ENCODE assay signal across 9 mouse cellular contexts in genomic region chr13:92130994-92131383, GRCm38 (mm10). TPM values are rescaled to one million over a fixed set of nuclear protein-coding genes. Genes with fewer than 3 reads are reported as not detected.
DNase-seq lines count a peak whose midpoint lies in the region; ATAC-seq and TF ChIP-seq lines count a peak whose summit lies in the region.
"Had no signal": no experiment of that assay in that cellular context is flagged by ENCODE, and none has a peak within 500 bp of the region (broad histone marks: within the 10 kb centered on the region; RNA-seq: fewer than 3 reads in every experiment).

No protein-coding gene starts in this region.

- no peaks in the 10 kb centered on the region for H3K36me3 ChIP-seq in forebrain, postnatal 0 days (ENCODE audit: insufficient read depth)
- no peaks in the 10 kb centered on the region for H3K36me3 ChIP-seq in kidney, postnatal 0 days (ENCODE audit: insufficient read depth, low read length)
- no peaks in the 10 kb centered on the region for H3K36me3 ChIP-seq in midbrain, embryonic 11.5 days (ENCODE audit: control insufficient read depth, insufficient read depth, low read length)
- no peaks in the 10 kb centered on the region for H3K36me3 ChIP-seq in stomach, embryonic 16.5 days (ENCODE audit: control insufficient read depth, insufficient read depth, low read length)

- ATAC-seq in forebrain, postnatal 0 days = no peak; the same call in 1 of the 2 replicates
- ATAC-seq in kidney, postnatal 0 days (replicated peaks; ENCODE audit: low FRiP score, low read depth) = peak; percentile 29; the same call in 1 of the 2 replicates
- peak; percentile 48 for ATAC-seq in midbrain, embryonic 11.5 days (ENCODE audit: low FRiP score)
- ATAC-seq in stomach, embryonic 16.5 days (ENCODE audit: insufficient read depth, low FRiP score) = 0 out of 2 replicates have a peak, but pooled peaks have one; percentile 48
- ATAC-seq in megakaryocyte-erythroid progenitor cell, adult 5-6 weeks (replicated peaks; ENCODE audit: low FRiP score, low TSS enrichment, poor library complexity, severe bottlenecking) = no peak

- H3K27ac ChIP-seq in forebrain, postnatal 0 days (ENCODE audit: low read depth, low read length) = peak overlapping the region; percentile 54; the same call in 1 of the 2 replicates
- H3K27ac ChIP-seq in kidney, postnatal 0 days = no peak overlapping the region
- H3K27ac ChIP-seq in midbrain, embryonic 11.5 days (ENCODE audit: low read depth, low read length) = no peak overlapping the region
- H3K27ac ChIP-seq in stomach, embryonic 16.5 days (ENCODE audit: low read length) = no peak overlapping the region

- no peak for TF ChIP-seq CTCF in forebrain, postnatal 0 days (IDR thresholded peaks at IDR 0.05; ENCODE audit: low read depth)
- TF ChIP-seq CTCF in kidney, postnatal 0 days (IDR thresholded peaks at IDR 0.05; ENCODE audit: low read depth) = no peak

- peak overlapping the region; percentile 66 for H3K4me3 ChIP-seq in forebrain, postnatal 0 days (ENCODE audit: low read depth, low read length)
- peak overlapping the region; percentile 45 for H3K4me3 ChIP-seq in kidney, postnatal 0 days (replicated peaks; ENCODE audit: low read depth, low read length)
- H3K4me3 ChIP-seq in midbrain, embryonic 11.5 days (ENCODE audit: low read depth, low read length) = peak overlapping the region; percentile 48
- H3K4me3 ChIP-seq in stomach, embryonic 16.5 days (replicated peaks; ENCODE audit: low read length) = peak overlapping the region; percentile 57

- H3K4me1 ChIP-seq in forebrain, postnatal 0 days (ENCODE audit: insufficient read depth) = 0 out of 2 replicates have a peak, but pooled peaks cover 5% of the 10 kb centered on the region
- H3K4me1 ChIP-seq in kidney, postnatal 0 days (replicated peaks; ENCODE audit: insufficient read depth, low read length) = no peaks in the 10 kb centered on the region
- H3K4me1 ChIP-seq in midbrain, embryonic 11.5 days (ENCODE audit: control insufficient read depth, insufficient read depth, low read length) = peaks cover 10% of the 10 kb centered on the region
- no peaks in the 10 kb centered on the region for H3K4me1 ChIP-seq in stomach, embryonic 16.5 days (ENCODE audit: control insufficient read depth, insufficient read depth, low read length)

- H3K9ac ChIP-seq in forebrain, postnatal 0 days = peak overlapping the region; percentile 72
- peak overlapping the region; percentile 6 for H3K9ac ChIP-seq in kidney, postnatal 0 days (ENCODE audit: low read depth, low read length)
- no peak overlapping the region for H3K9ac ChIP-seq in midbrain, embryonic 11.5 days (ENCODE audit: low read length)
- H3K9ac ChIP-seq in stomach, embryonic 16.5 days (ENCODE audit: low read length) = peak overlapping the region; percentile 60; the same call in 1 of the 2 replicates

- DNase-seq in kidney, adult 18-20 months = peak; percentile 29
- DNase-seq in kidney, adult 9 months = no peak
- DNase-seq in adrenal gland, postnatal 14 days = peak; percentile 11
- DNase-seq in forebrain, postnatal 0 days = peak; percentile 33
- no peak for DNase-seq in kidney, postnatal 0 days (ENCODE audit: low spot score)
- peak; percentile 87 for DNase-seq in midbrain, embryonic 11.5 days (ENCODE audit: low spot score, missing footprints)

- 11% methylated on average over 22 of the region's 22 CpGs for WGBS in forebrain, postnatal 0 days
- WGBS in kidney, postnatal 0 days = 7% methylated on average over 22 of the region's 22 CpGs
- WGBS in midbrain, embryonic 11.5 days = 12% methylated on average over 22 of the region's 22 CpGs
- WGBS in stomach, embryonic 16.5 days = 9% methylated on average over 22 of the region's 22 CpGs

- H3K27me3 ChIP-seq in forebrain, postnatal 0 days (ENCODE audit: insufficient read depth, low read length) = no peaks in the 10 kb centered on the region
- H3K27me3 ChIP-seq in kidney, postnatal 0 days (ENCODE audit: insufficient read depth, low read length) = peaks cover 11% of the 10 kb centered on the region; the same call in 1 of the 2 replicates
- H3K27me3 ChIP-seq in midbrain, embryonic 11.5 days (ENCODE audit: control insufficient read depth, insufficient read depth, low read length) = peaks cover 17% of the 10 kb centered on the region
- H3K27me3 ChIP-seq in stomach, embryonic 16.5 days (ENCODE audit: control insufficient read depth, insufficient read depth, low read length) = peaks cover 9% of the 10 kb centered on the region; the same call in 1 of the 2 replicates

- peak overlapping the region; percentile 93 for H3K4me2 ChIP-seq in forebrain, postnatal 0 days (ENCODE audit: low read depth)
- peak overlapping the region; percentile 86 for H3K4me2 ChIP-seq in kidney, postnatal 0 days (ENCODE audit: low read length)
- peak overlapping the region; percentile 94 for H3K4me2 ChIP-seq in midbrain, embryonic 11.5 days
- peak overlapping the region; percentile 99 for H3K4me2 ChIP-seq in stomach, embryonic 16.5 days (ENCODE audit: low read depth, low read length)

- H3K9me3 ChIP-seq in forebrain, postnatal 0 days (ENCODE audit: low read length) = no peaks in the 10 kb centered on the region
- no peaks in the 10 kb centered on the region for H3K9me3 ChIP-seq in kidney, postnatal 0 days (replicated peaks; ENCODE audit: low read length)
- H3K9me3 ChIP-seq in midbrain, embryonic 11.5 days (ENCODE audit: control insufficient read depth, low read length) = no peaks in the 10 kb centered on the region
- no peaks in the 10 kb centered on the region for H3K9me3 ChIP-seq in stomach, embryonic 16.5 days (replicated peaks; ENCODE audit: control insufficient read depth, low read length)

RNA-seq across cellular contexts. Expression of gene Rasgrf2, which starts 0.5 kb away (rescaled TPM):
- total RNA-seq in adrenal gland, postnatal 14 days (2021) = 1.3 and 2.3 TPM in 2 replicates
- total RNA-seq in forebrain, postnatal 0 days (2014; rRNA removed) = 53.0 and 63.5 TPM in 2 replicates
- 4.4 and 7.0 TPM in 2 replicates for polyA plus RNA-seq in forebrain, postnatal 0 days (2015; fragmentation: Nextera tagmentation; extraction: Ambion mirVana)
- polyA plus RNA-seq in kidney, postnatal 0 days (2015; fragmentation: Nextera tagmentation; extraction: Ambion mirVana) = 0.82 and 1.1 TPM in 2 replicates
- polyA plus RNA-seq in midbrain, embryonic 11.5 days (2014; fragmentation: Nextera tagmentation; extraction: Ambion mirVana) = 0.11 TPM in 1 of 2 replicates, not detected in the other
- polyA plus RNA-seq in stomach, embryonic 16.5 days (2015; fragmentation: Nextera tagmentation; extraction: Ambion mirVana) = 0.77 and 1.3 TPM in 2 replicates
- 0.17 and 0.74 TPM in 2 replicates for total RNA-seq in megakaryocyte-erythroid progenitor cell, adult 5-6 weeks (2014; fragmentation: Nextera tagmentation)
- total RNA-seq in megakaryocyte-erythroid progenitor cell, adult 5-6 weeks (2017) = not detected in 2 replicates
- total RNA-seq: MEL had no signal

Comparison
In these comparisons a context has a peak if more than half of its experiments do, and no peak if none do; other contexts are left out.
1. DNase-seq: peak in kidney, adult 18-20 months (single experiment), adrenal gland, postnatal 14 days (single experiment), forebrain, postnatal 0 days (single experiment) and midbrain, embryonic 11.5 days (single experiment); none in kidney, adult 9 months (single experiment) and kidney, postnatal 0 days (single experiment).
2. ATAC-seq: peak in kidney, postnatal 0 days (single experiment), midbrain, embryonic 11.5 days (single experiment) and stomach, embryonic 16.5 days (single experiment); none in forebrain, postnatal 0 days (single experiment) and megakaryocyte-erythroid progenitor cell, adult 5-6 weeks (single experiment).
3. Peak in every context shown above with its lines, with median percentiles within 50 percentile points of each other: H3K4me2 ChIP-seq and H3K4me3 ChIP-seq.